Mouse (Mus musculus) liver, adult 2 months (tissue): ENCODE results near the gene Rad51b. TPM values are rescaled to one million over a fixed set of nuclear protein-coding genes. Genes with fewer than 3 reads are reported as not detected.
A peak's percentile ranks its signal among the peaks of the same experiment; 100 is the strongest.

Source experiments
- DNase-seq: peaks from one replicate; pipeline ENCODE4 v3.0.0-alpha.2; 2011; ENCODE audit warnings: low read depth, low spot score; ENCODE audit errors: extremely low read depth
- H3K27ac ChIP-seq: fragments of 200-500 bp; replicated peaks from 2 replicates; pipeline ENCODE4 v1.5.1; 2012; ENCODE audit warnings: low read depth, mild to moderate bottlenecking, control low read depth, inconsistent platforms, low read length; ENCODE audit not compliant: insufficient read depth
- H3K27me3 ChIP-seq: fragments of 200-500 bp; 2 replicates; pipeline ENCODE4 v1.6.1; 2012; ENCODE audit warnings: mild to moderate bottlenecking, moderate library complexity, low read length, inconsistent platforms; ENCODE audit not compliant: control insufficient read depth, insufficient read depth
- H3K36me3 ChIP-seq: fragments of 200-500 bp; 2 replicates; pipeline ENCODE4 v1.6.1; 2012; ENCODE audit warnings: low read length, inconsistent platforms; ENCODE audit not compliant: control insufficient read depth, insufficient read depth
- H3K4me1 ChIP-seq: fragments of 200-500 bp; 2 replicates; pipeline ENCODE4 v1.6.1; 2011; ENCODE audit warnings: low read length; ENCODE audit not compliant: control insufficient read depth, insufficient read depth
- H3K4me3 ChIP-seq: fragments of 200-500 bp; 2 replicates; pipeline ENCODE4 v1.5.1; 2011; ENCODE audit warnings: low read depth, mild to moderate bottlenecking, control low read depth, low read length, moderate library complexity; ENCODE audit not compliant: insufficient read depth
- H3K79me2 ChIP-seq: fragments of 200-500 bp; 2 replicates; pipeline ENCODE4 v1.6.1; 2012; ENCODE audit warnings: inconsistent platforms, mild to moderate bottlenecking, low read length, moderate library complexity; ENCODE audit not compliant: control insufficient read depth, insufficient read depth
- H3K9ac ChIP-seq: fragments of 200-500 bp; 2 replicates; pipeline ENCODE4 v1.6.1; 2012; ENCODE audit warnings: low read depth, mild to moderate bottlenecking, control low read depth, inconsistent platforms, low read length
- CTCF ChIP-seq: fragments of 200-500 bp; IDR thresholded peaks from 2 replicates; pipeline ENCODE4 v1.5.1; 2011; ENCODE audit warnings: low read depth, low read length, control low read depth
- POLR2A ChIP-seq: fragments of 200-500 bp; IDR thresholded peaks from 2 replicates; pipeline ENCODE4 v1.6.1; 2011; ENCODE audit warnings: low read length, control low read depth; ENCODE audit not compliant: insufficient read depth; ENCODE audit errors: extremely low read depth
- WGBS: fragments of 180-500 bp; shearing (Covaris S2); methylation state at CpG from one replicate; pipeline ENCODE4 v1.1.7; 2018; 5-methylcytosine and 5-hydroxymethylcytosine counted together
- polyA plus RNA-seq: library from polyadenylated mRNA; depleted of rRNA; stranded (reverse); fragments of >200 nt; gene quantifications from 2 replicates; pipeline ENCODE4 v1.2.3, GENCODE M21; 2012
- total RNA-seq: library from RNA; depleted of rRNA; stranded (reverse); fragments of >200 nt; gene quantifications from 2 replicates; pipeline ENCODE4 v1.2.3, GENCODE M21; 2014

The Rad51b gene
- total and polyA plus RNA-seq, 2 experiments: 0.55 to 1.7 TPM

- no peaks in the 10 kb centered on the region for H3K36me3 ChIP-seq
- TF ChIP-seq POLR2A: no peak
- no peak for TF ChIP-seq CTCF
- WGBS: 90% methylated on average over 4 of the region's 4 CpGs
- no peak for DNase-seq
- no peak overlapping the region for H3K9ac ChIP-seq
- H3K27me3 ChIP-seq: no peaks in the 10 kb centered on the region
- no peaks in the 10 kb centered on the region for H3K79me2 ChIP-seq
- H3K4me1 ChIP-seq: peaks cover 2% of the 10 kb centered on the region; the same call in 1 of the 2 replicates
- H3K27ac ChIP-seq: no peak overlapping the region
- H3K4me3 ChIP-seq: no peak overlapping the region
Measured at GRCm38 (mm10) chr12:79454017-79454416, 156.9 kb downstream of the Rad51b start.

GRCm38 (mm10) chr12:79455061-79455847 is 158.2 kb downstream of the Rad51b start:
- H3K79me2 ChIP-seq: no peaks in the 10 kb centered on the region
- H3K4me3 ChIP-seq: no peak overlapping the region
- peaks cover 2% of the 10 kb centered on the region; the same call in 1 of the 2 replicates for H3K4me1 ChIP-seq
- WGBS: 97% methylated on average over 12 of the region's 12 CpGs
- TF ChIP-seq CTCF: no peak
- TF ChIP-seq POLR2A: no peak
- H3K27me3 ChIP-seq: no peaks in the 10 kb centered on the region
- no peak for DNase-seq
- no peaks in the 10 kb centered on the region for H3K36me3 ChIP-seq
- no peak overlapping the region for H3K27ac ChIP-seq
- H3K9ac ChIP-seq: no peak overlapping the region

DNA sequence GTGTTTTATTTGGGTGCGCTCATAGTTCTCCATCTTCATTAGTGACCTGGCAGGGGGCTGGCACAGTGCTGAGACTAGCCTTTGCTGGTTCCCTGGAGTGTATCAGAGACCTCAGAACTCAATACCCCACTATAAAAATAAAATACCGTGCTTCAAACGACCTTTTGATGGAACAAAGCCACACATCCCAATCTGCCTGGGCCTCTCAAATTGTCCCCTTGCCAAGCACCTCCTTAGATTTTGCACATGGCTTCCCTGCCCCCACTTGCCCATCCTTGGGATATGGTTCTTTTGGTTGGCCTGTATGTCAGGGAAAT is 158.7 kb downstream of the Rad51b start:
- no peak for TF ChIP-seq POLR2A
- TF ChIP-seq CTCF: no peak
- H3K36me3 ChIP-seq: no peaks in the 10 kb centered on the region
- H3K27me3 ChIP-seq: no peaks in the 10 kb centered on the region
- 79% methylated on average over 3 of the region's 3 CpGs for WGBS
- H3K27ac ChIP-seq: no peak overlapping the region
- H3K79me2 ChIP-seq: no peaks in the 10 kb centered on the region
- H3K4me3 ChIP-seq: no peak overlapping the region
- H3K9ac ChIP-seq: no peak overlapping the region
- peaks cover 2% of the 10 kb centered on the region; the same call in 1 of the 2 replicates for H3K4me1 ChIP-seq
- DNase-seq: no peak

DNA sequence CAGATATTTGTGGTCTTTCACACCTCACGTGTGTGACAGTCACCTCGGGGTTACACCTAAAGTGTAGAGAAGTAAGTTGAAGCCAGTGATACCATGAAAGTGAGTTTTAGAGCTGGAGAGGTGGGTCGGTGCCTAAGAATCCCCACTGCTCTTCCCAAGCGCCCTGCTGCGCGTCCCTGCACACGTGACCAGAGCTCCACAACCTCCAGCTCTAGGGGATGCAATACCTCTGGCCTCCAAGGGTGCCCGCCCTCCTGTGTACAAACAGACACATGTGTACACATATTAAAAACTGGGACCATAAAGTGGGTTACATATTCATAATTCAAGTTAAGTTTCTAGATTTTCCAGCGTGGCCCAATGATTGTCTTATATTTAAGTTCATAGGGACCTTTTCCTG is 159.2 kb downstream of the Rad51b start:
- H3K9ac ChIP-seq: no peak overlapping the region
- peaks cover 2% of the 10 kb centered on the region; the same call in 1 of the 2 replicates for H3K4me1 ChIP-seq
- DNase-seq: no peak
- no peaks in the 10 kb centered on the region for H3K79me2 ChIP-seq
- no peak overlapping the region for H3K4me3 ChIP-seq
- H3K27ac ChIP-seq: no peak overlapping the region
- TF ChIP-seq POLR2A (no peak), CTCF (no peak)
- WGBS: 92% methylated on average over 9 of the region's 9 CpGs
- H3K27me3 ChIP-seq: no peaks in the 10 kb centered on the region
- H3K36me3 ChIP-seq: no peaks in the 10 kb centered on the region

GRCm38 (mm10) chr12:79463371-79463770 is 166.3 kb downstream of the Rad51b start:
- no peaks in the 10 kb centered on the region for H3K27me3 ChIP-seq
- DNase-seq: no peak
- TF ChIP-seq CTCF (no peak), POLR2A (no peak)
- 85% methylated on average over 3 of the region's 3 CpGs for WGBS
- no peak overlapping the region for H3K27ac ChIP-seq
- H3K79me2 ChIP-seq: no peaks in the 10 kb centered on the region
- H3K9ac ChIP-seq: no peak overlapping the region
- H3K36me3 ChIP-seq: no peaks in the 10 kb centered on the region
- no peak overlapping the region for H3K4me3 ChIP-seq
- H3K4me1 ChIP-seq: no peaks in the 10 kb centered on the region

DNA sequence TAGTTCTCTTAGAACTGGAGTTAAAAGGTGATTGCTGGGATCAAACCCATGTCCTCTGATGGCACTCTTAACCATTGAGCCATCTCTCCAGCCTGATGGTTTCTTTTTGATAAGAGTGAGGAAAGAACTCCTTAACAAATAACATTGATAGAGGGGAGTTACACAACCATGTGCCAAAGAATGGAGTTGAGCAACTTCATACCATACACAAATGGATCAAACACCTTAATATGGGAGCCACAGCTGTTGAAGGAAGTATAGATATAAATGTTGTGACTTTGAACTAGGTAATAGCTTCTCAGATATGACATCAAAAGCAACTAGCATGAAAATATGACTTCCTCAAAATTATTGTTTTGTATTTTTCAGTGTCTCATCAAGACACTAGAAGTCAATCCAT is 173.0 kb downstream of the Rad51b start:
- no peak overlapping the region for H3K27ac ChIP-seq

More for the DNA sequence above, 173.0 kb downstream of the Rad51b start:
- H3K36me3 ChIP-seq: no peaks in the 10 kb centered on the region
- TF ChIP-seq POLR2A: no peak
- TF ChIP-seq CTCF: no peak
- peak; percentile 23 for DNase-seq
- no peaks in the 10 kb centered on the region for H3K27me3 ChIP-seq
- H3K4me1 ChIP-seq: peaks cover 3% of the 10 kb centered on the region; the same call in 1 of the 2 replicates
- no peak overlapping the region for H3K4me3 ChIP-seq
- H3K9ac ChIP-seq: no peak overlapping the region
- no peaks in the 10 kb centered on the region for H3K79me2 ChIP-seq
